Mouse (Mus musculus) kidney, embryonic 16.5 days (tissue): ENCODE measurements around the gene Klrb1c. TPM values are rescaled to one million over a fixed set of nuclear protein-coding genes. Genes with fewer than 3 reads are reported as not detected.
A peak's percentile ranks its signal among the peaks of the same experiment; 100 is the strongest.

ENCODE experiments used
- ATAC-seq: fragments of 200-750 bp; cut with Nextera tagmentation; 2 replicates; pipeline ENCODE4 v1.8.0; 2017; ENCODE audit warnings: moderate TSS enrichment; ENCODE audit not compliant: low FRiP score, low TSS enrichment
- H3K27ac ChIP-seq: fragments of 300-500 bp; sonication (generic); 2 replicates; pipeline ENCODE4 v1.5.1; 2014; ENCODE audit warnings: low read length
- H3K27me3 ChIP-seq: fragments of 300-500 bp; sonication (generic); 2 replicates; pipeline ENCODE4 v1.6.1; 2014; ENCODE audit warnings: low read length, control low read depth, mixed read lengths; ENCODE audit not compliant: insufficient read depth
- H3K36me3 ChIP-seq: fragments of 300-500 bp; sonication (generic); 2 replicates; pipeline ENCODE4 v1.6.1; 2014; ENCODE audit warnings: low read length, control low read depth, mixed read lengths; ENCODE audit not compliant: insufficient read depth
- H3K4me1 ChIP-seq: fragments of 300-500 bp; sonication (generic); 2 replicates; pipeline ENCODE4 v1.6.1; 2014; ENCODE audit warnings: low read length, control low read depth, mixed read lengths; ENCODE audit not compliant: insufficient read depth
- H3K4me2 ChIP-seq: fragments of 300-500 bp; sonication (generic); replicated peaks from 2 replicates; pipeline ENCODE4 v1.6.1; 2014; ENCODE audit warnings: low read depth, low read length
- H3K4me3 ChIP-seq: fragments of 300-500 bp; sonication (generic); 2 replicates; pipeline ENCODE4 v1.5.1; 2014; ENCODE audit warnings: mild to moderate bottlenecking, low read length
- H3K9ac ChIP-seq: fragments of 300-500 bp; sonication (generic); replicated peaks from 2 replicates; pipeline ENCODE4 v1.6.1; 2014; ENCODE audit warnings: low read length
- H3K9me3 ChIP-seq: fragments of 300-500 bp; sonication (generic); 2 replicates; pipeline ENCODE4 v1.6.1; 2016; ENCODE audit warnings: low read length, control low read depth
- WGBS: fragments of 180-500 bp; shearing (Covaris S2); extraction: QIAGEN DNeasy Blood & Tissue Kit; methylation state at CpG from one replicate; pipeline ENCODE4 v1.1.7; 2014; 5-methylcytosine and 5-hydroxymethylcytosine counted together
- polyA plus RNA-seq: library from polyadenylated mRNA; unstranded; fragments of >200 nt; fragmentation: Nextera tagmentation; extraction: Ambion mirVana; gene quantifications from 2 replicates; pipeline ENCODE4 v1.2.1, GENCODE M21; 2015

Gene Klrb1c
- polyA plus RNA-seq = 0.06 and 0.30 TPM in 2 replicates

- no peak within 1 kb of the TSS for H3K27ac ChIP-seq
- no peaks in the 10 kb centered on the region for H3K36me3 ChIP-seq
- H3K4me2 ChIP-seq = no peak within 1 kb of the TSS
- no peaks in the 10 kb centered on the region for H3K9me3 ChIP-seq
- H3K27me3 ChIP-seq = no peaks in the 10 kb centered on the region
- H3K4me1 ChIP-seq = peaks cover 8% of the 10 kb centered on the region
- WGBS = 93% methylated on average over 2 of the region's 2 CpGs
- no peak within 1 kb of the TSS for H3K4me3 ChIP-seq
- no peak for ATAC-seq
- H3K9ac ChIP-seq = no peak within 1 kb of the TSS
These were observed at the start of gene Klrb1c for GRCm38 (mm10) chr6:128789115-128789514. TSS of gene Klrb1c (minus strand) at chr6:128789215.

DNA sequence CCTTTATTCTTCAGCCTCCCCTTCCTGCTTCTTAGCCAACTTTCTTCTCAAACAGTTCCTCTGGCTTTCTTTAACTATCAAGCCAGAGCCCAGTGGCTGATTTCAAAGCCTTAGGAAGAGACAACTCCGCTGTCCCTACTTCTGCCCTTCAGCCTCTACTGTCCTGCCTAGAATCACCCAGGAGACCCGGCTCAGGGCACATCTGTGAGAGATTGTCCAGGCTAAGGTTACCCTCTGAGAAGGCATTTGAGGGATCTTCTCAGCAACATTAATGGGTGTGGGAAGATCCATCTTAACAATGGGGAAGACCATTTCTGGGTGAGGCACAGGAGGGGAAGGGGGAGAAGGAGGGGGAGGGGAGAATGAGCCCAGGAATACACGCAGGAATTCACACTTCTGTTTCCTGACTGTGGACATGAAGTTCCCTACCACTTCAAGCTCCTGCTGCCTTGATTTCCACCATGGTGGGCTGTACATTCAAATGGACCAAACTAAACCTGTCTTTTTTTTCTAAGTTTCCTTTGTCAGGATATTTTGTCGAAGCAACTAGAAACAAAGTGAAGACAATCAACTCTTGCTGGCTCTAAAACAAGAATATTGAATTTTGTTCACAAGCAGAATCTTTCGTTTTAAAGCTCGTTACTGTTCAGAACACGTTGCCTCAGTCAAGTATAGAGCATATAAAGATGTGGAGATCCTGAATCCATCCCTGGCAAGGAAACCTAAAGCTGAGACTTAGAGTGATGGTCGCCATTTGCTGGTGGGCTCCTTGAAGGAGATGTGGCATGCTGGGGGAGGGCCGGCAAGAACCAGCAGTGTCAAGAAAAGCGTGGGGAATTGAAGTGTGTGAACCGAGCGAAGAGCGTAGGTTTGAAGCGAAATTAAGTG, 48.7 kb upstream of the Klrb1c start:
- H3K36me3 ChIP-seq = no peaks in the 10 kb centered on the region
- peak overlapping the region; percentile 72 for H3K9ac ChIP-seq
- no peaks in the 10 kb centered on the region for H3K27me3 ChIP-seq
- H3K27ac ChIP-seq = peak overlapping the region; percentile 74
- peaks cover 13% of the 10 kb centered on the region for H3K4me1 ChIP-seq
- peak overlapping the region; percentile 56 for H3K4me2 ChIP-seq
- 1% methylated on average over 14 of the region's 14 CpGs for WGBS
- no peaks in the 10 kb centered on the region for H3K9me3 ChIP-seq
- H3K4me3 ChIP-seq = peak overlapping the region; percentile 62
- ATAC-seq = peak; percentile 18; the same call in 1 of the 2 replicates

GRCm38 (mm10) chr6:128836955-128837334, 47.9 kb upstream of the Klrb1c start:
- WGBS = 83% methylated on average over 6 of the region's 6 CpGs

DNA sequence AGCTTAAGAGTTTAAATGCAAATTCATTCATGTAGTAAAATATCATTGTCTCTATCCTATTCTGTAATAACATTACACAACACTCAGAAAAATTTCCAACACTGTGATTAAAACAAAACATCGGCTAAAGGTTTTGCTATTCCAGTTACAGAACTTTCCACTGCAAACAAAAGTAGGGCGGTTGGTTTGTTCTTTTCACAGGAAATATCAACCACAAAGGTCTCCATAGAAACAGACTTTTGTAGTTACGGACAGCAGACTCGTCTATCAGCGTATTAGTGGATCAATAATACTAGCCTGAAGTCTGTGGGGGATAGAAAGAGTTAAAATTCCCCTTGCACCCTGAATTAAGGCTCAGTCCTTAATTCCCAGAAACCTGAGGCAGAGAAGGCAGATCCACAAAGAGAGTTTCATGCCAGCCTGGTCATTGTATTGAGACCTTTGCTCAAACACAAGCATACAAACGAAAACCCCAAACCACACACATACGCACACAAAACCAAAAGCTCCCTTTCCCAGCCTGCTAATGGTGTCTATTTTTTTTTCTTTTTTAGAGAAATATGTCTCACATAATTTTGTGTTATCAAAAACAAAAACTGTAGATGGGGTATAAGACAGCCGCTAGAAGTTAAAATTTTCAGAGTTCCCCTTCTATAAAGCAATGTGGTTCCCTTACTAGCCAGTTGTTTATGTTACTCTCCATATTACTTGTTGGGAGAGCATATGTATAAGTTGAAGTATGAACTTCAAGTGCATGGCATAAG, 47.4 kb upstream of the Klrb1c start:
- no peak overlapping the region for H3K27ac ChIP-seq
- peaks cover 7% of the 10 kb centered on the region; the same call in 1 of the 2 replicates for H3K4me1 ChIP-seq
- H3K4me3 ChIP-seq = no peak overlapping the region
- no peak overlapping the region for H3K9ac ChIP-seq
- 89% methylated on average over 8 of the region's 8 CpGs for WGBS
- H3K27me3 ChIP-seq = no peaks in the 10 kb centered on the region
- no peaks in the 10 kb centered on the region for H3K36me3 ChIP-seq
- no peak overlapping the region for H3K4me2 ChIP-seq
- no peaks in the 10 kb centered on the region for H3K9me3 ChIP-seq
- no peak for ATAC-seq

More at GRCm38 (mm10) chr6:128836955-128837334, 47.9 kb upstream of the Klrb1c start:
- Histone ChIP-seq H3K27me3 (no peaks in the 10 kb centered on the region), H3K4me1 (peaks cover 9% of the 10 kb centered on the region), H3K9ac (peak overlapping the region; percentile 72), H3K27ac (no peak overlapping the region; the same call in 1 of the 2 replicates), H3K36me3 (no peaks in the 10 kb centered on the region), H3K4me3 (peak overlapping the region; percentile 62), H3K9me3 (no peaks in the 10 kb centered on the region), H3K4me2 (peak overlapping the region; percentile 56)
- no peak for ATAC-seq

GRCm38 (mm10) chr6:128835571-128835970, 46.6 kb upstream of the Klrb1c start:
- no peaks in the 10 kb centered on the region for H3K9me3 ChIP-seq
- ATAC-seq = no peak
- no peak overlapping the region for H3K4me2 ChIP-seq
- no peaks in the 10 kb centered on the region for H3K36me3 ChIP-seq
- peaks cover 7% of the 10 kb centered on the region; the same call in 1 of the 2 replicates for H3K4me1 ChIP-seq
- no peak overlapping the region for H3K9ac ChIP-seq
- H3K27me3 ChIP-seq = no peaks in the 10 kb centered on the region
- H3K4me3 ChIP-seq = no peak overlapping the region
- 91% methylated on average over 4 of the region's 4 CpGs for WGBS
- H3K27ac ChIP-seq = no peak overlapping the region

DNA sequence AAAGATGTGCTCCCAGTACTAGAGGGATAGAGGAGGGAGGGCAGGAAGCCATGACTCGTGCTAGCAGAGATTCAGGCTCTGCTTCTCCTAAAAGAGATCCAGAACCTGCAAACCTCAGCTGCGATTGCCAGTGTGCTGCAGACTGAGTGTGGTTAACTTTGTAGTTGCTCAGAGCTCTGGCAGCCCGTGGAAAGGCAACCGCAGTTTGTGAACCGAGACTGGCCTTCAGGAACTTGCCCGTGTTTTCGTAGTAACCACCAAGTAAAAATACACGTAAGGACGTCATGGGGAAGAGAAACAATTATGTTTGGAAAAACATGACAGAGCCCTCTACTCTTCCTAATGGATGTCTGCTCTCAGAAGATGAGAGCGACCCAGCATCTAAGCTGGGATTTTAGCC, 44.0 kb upstream of the Klrb1c start:
- no peak overlapping the region for H3K4me2 ChIP-seq
- H3K9ac ChIP-seq = no peak overlapping the region
- no peak for ATAC-seq
- no peaks in the 10 kb centered on the region for H3K36me3 ChIP-seq
- no peaks in the 10 kb centered on the region for H3K27me3 ChIP-seq
- no peak overlapping the region for H3K4me3 ChIP-seq
- 77% methylated on average over 10 of the region's 10 CpGs for WGBS
- H3K4me1 ChIP-seq = peaks cover 7% of the 10 kb centered on the region; the same call in 1 of the 2 replicates
- no peak overlapping the region for H3K27ac ChIP-seq
- H3K9me3 ChIP-seq = no peaks in the 10 kb centered on the region

GRCm38 (mm10) chr6:128829837-128830236, 40.8 kb upstream of the Klrb1c start:
- no peak overlapping the region for H3K27ac ChIP-seq
- no peaks in the 10 kb centered on the region for H3K27me3 ChIP-seq
- no peak overlapping the region for H3K9ac ChIP-seq
- no peak overlapping the region for H3K4me2 ChIP-seq
- no peaks in the 10 kb centered on the region for H3K9me3 ChIP-seq
- H3K4me3 ChIP-seq = no peak overlapping the region
- ATAC-seq = no peak
- WGBS = 48% methylated on average over 4 of the region's 4 CpGs
- no peaks in the 10 kb centered on the region for H3K4me1 ChIP-seq
- no peaks in the 10 kb centered on the region for H3K36me3 ChIP-seq

GRCm38 (mm10) chr6:128826781-128827180, 37.8 kb upstream of the Klrb1c start:
- no peaks in the 10 kb centered on the region for H3K4me1 ChIP-seq
- no peaks in the 10 kb centered on the region for H3K27me3 ChIP-seq
- no peaks in the 10 kb centered on the region for H3K36me3 ChIP-seq
- WGBS = 91% methylated on average over 3 of the region's 3 CpGs
- no peaks in the 10 kb centered on the region for H3K9me3 ChIP-seq
- no peak for ATAC-seq
- no peak overlapping the region for H3K27ac ChIP-seq
- no peak overlapping the region for H3K9ac ChIP-seq
- H3K4me3 ChIP-seq = no peak overlapping the region
- no peak overlapping the region for H3K4me2 ChIP-seq

- Histone ChIP-seq H3K9ac (no peak within 1 kb of the TSS), H3K9me3 (no peaks in the 10 kb centered on the region), H3K27me3 (no peaks in the 10 kb centered on the region), H3K4me2 (no peak within 1 kb of the TSS), H3K4me3 (no peak within 1 kb of the TSS), H3K36me3 (no peaks in the 10 kb centered on the region), H3K27ac (no peak within 1 kb of the TSS), H3K4me1 (no peaks in the 10 kb centered on the region)
- no peak for ATAC-seq
- 85% methylated on average over 6 of the region's 6 CpGs for WGBS
These were observed 37.1 kb upstream of the Klrb1c start, which contains the start of the genes Gm44511 and Klrb1b for GRCm38 (mm10) chr6:128826132-128826531. TSS of gene Gm44511 (minus strand) at chr6:128826315. TSS of gene Klrb1b (minus strand) at chr6:128826331.
